ENCODE assay signal across 19 mouse cellular contexts in genomic region chr1:115945892-115946291, GRCm38 (mm10).
DNase-seq lines count a peak whose midpoint lies in the region; ATAC-seq lines count a peak whose summit lies in the region.
"Had no signal": no experiment of that assay in that cellular context is flagged by ENCODE, and none has a peak within 500 bp of the region (broad histone marks: within the 10 kb centered on the region; RNA-seq: fewer than 3 reads in every experiment).

No protein-coding gene starts in this region.

- ATAC-seq in frontal cortex, adult (ENCODE audit: low TSS enrichment): peak; percentile 94
- ATAC-seq: activated CD4-positive, CD25-positive, alpha-beta regulatory T cell, adult 4 months; forebrain, embryonic 13.5 days; forebrain, embryonic 16.5 days; intestine, postnatal 0 days had no signal

- no peak for DNase-seq in frontal cortex, postnatal 14 days (ENCODE audit: low spot score in 2 of 2)
- DNase-seq in kidney, adult 9 months: peak; percentile 1
- no peak for DNase-seq in kidney, adult 8-10 months
- DNase-seq in right cerebral cortex, adult 18-20 months: peak; percentile 18
- DNase-seq in right cerebral cortex, postnatal 10 days (ENCODE audit: low spot score in 2 of 2): no peak
- no peak for DNase-seq in adrenal gland, postnatal 36 days
- DNase-seq: adrenal gland, adult 8-10 months; adrenal gland, postnatal 25 days; B cell, adult 2 months; cerebellum, adult 11 months; cerebellum, adult 8-10 months; cerebellum, postnatal 14 days; gastrocnemius, postnatal 14 days; heart, adult 11 months had no signal

Comparison
In these comparisons a context has a peak if more than half of its experiments do, and no peak if none do; other contexts are left out.
1. DNase-seq: peak in kidney, adult 9 months (single experiment) and right cerebral cortex, adult 18-20 months (single experiment); none in frontal cortex, postnatal 14 days (0 of 2), kidney, adult 8-10 months (0 of 2), right cerebral cortex, postnatal 10 days (0 of 2) and adrenal gland, postnatal 36 days (0 of 2).